Mouse (Mus musculus): Measurements from ENCODE around the gene Fbxo47.

The Fbxo47 gene

GRCm38 (mm10) chr11:97811569-97812362 is 72.2 kb downstream of the Fbxo47 start:
- DNase-seq (ENCODE audit: low spot score) = no peak

DNA sequence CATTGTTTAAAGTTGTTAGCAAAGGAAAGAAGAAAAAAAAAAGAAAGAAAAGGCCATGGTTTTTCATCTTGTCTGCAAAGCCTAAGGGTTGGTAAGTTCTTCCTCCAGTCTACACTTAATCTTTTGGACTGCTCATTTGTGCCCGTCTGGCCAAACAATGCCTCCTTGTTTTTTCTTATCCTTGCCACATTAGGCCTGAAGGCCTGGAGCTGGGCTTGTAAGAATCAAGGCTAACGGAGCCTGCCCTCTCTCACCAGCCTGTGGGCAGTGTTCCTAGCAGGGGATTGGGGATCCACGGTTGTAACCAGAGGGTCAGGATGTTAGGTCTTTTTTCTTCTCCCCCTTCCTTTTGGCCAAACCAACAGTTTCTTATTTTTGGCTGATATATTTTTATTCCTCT is 73.0 kb downstream of the Fbxo47 start:
- DNase-seq (ENCODE audit: low spot score) = no peak

DNA sequence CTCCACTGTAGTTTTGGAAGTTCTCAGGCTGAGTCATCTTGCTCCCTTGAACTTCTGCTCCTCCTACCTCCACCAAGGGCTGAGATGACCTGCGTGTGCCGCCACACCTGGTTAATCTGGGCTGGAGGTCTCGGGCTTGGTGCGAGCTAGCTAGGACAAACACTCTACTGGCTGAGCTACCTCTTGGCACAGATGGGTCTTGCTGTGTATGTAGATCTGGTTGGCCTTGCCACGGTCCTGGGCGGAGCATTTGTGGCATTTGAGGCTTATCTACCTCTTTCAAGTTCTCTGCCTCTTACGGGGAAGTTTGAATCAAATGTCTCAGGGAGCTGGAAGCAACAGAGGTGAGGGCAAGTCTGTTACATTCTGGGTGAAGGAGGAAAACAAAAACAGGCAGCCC is 73.6 kb downstream of the Fbxo47 start:
- no peak for DNase-seq (ENCODE audit: low spot score)

GRCm38 (mm10) chr11:97809235-97810121 is 74.5 kb downstream of the Fbxo47 start:
- no peak for DNase-seq (ENCODE audit: low spot score)

DNA sequence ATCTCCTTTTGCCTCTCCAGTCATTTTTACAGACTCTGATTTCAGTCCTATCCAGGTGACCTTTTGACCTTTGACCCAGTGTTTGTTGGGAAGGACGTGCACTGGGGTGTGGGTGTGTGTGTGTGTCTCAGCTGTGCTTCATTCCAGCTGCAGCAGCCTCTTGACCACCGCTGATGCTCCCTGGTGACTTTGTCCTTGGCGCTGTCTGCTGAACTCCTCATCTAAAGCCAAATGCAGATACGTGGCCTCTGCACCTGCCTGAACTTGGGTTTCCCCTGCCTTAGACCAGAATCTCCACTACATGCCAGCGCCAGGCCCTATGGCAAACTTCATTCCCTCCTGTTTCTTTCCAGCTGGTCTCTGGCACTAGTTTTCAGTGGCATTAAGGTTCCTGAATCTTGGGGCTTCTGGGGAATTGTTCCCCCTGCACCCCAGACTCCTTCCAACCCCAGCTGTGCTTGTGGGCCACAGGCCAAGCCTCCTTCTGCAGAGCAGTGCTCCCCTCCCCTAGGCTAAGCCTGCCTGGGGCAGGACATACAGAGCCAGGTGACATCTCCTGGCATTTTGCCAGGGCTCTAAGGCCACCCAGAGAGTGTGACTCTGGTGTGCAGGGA is 75.2 kb downstream of the Fbxo47 start:
- peak; percentile 43 for DNase-seq (ENCODE audit: low spot score)

DNA sequence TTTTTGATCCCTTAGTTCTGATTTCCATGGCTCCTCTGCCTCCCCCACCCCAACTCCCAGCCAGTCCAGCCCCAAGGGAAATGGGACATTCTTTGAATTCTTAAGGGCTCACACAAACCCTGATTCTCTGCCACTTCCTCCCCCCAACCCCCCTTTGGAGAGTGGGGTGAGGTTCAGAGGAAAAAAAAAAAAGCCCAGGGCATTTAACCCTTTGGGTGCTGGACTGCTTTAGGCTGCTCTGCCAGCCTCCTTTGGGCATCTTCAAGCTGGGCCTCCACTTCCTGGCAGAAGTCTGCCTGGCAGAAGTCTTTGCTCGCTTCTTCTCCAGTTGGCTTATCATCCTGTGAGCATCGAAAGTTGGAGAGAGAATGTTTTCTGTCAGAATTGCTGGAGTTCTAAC is 75.9 kb downstream of the Fbxo47 start:
- peak; percentile 59 for DNase-seq (ENCODE audit: low spot score)

- DNase-seq (ENCODE audit: low spot score) = no peak
Measured at GRCm38 (mm10) chr11:97807626-97808025, 76.3 kb downstream of the Fbxo47 start.

GRCm38 (mm10) chr11:97806613-97806964 is 77.4 kb downstream of the Fbxo47 start:
- no peak for DNase-seq (ENCODE audit: low spot score)

GRCm38 (mm10) chr11:97805662-97806612 is 78.0 kb downstream of the Fbxo47 start:
- peak; percentile 55 for DNase-seq (ENCODE audit: low spot score)

DNA sequence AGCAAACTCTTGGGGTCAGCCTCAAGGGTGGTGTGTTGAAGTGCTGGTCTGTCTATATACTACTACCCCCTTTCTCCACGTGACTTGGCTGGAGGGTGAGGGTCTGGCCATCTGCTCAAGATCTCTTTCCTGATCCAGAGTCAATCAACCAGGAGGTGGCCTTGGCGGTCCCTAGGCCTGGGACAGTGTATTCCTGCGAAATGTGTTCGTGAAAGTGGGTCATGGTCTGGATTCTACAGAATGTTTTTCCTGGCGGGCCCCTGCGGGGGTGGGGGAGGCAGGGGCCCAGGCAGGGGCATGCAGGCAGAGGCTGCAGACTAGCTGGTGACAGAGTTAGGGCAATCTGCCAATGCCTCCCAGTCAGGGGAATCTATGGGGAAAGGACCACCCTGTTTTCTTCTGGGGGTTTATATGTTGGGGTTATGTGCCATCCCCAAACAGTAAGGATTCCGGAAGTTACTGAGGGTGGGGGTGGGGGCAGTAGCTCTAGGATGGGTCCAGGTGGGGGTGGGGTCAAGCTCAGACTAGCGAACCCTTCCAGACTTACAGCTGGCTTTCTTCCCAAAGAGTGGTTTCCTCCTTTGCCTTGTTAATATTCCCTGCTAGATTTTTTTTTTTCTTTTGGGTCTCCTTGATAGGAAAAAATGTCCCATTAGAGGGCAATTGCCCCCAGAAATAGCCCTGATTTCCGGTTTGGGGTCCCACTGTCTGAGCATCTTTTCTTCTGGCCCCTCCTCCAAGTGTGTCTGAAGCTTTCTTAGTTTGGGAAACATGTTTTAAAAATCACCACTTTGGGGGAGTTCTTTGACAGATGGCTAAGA is 78.9 kb downstream of the Fbxo47 start:
- DNase-seq (ENCODE audit: low spot score) = peak; percentile 75

DNA sequence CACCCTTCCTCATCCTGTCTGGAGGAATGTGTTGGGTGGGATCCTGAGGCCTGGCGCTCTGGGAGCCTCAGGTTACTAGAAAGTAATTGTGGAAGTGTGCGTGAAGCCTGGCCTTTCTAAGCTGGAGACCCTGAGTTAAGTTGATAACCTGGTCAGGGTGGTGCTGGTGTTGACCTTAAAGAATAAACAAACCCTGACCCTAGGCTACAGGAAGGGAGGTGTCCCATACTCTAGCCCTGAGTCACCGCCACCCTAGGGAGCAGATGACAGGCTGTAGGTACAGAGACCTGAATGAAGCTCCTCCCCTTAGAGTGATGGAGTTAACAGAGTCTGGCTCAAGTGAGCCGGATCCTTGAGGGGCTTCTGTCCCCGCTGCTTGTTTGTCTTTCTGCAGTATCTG is 80.1 kb downstream of the Fbxo47 start:
- no peak for DNase-seq (ENCODE audit: low spot score)
